Mouse (Mus musculus): ENCODE measurements at regions not wholly inside any gene's neighbourhood (a gene's known extent, or its start where the extent isn't known, plus 50 kb on each side); places are given as distances from the start of the nearest gene placed in this dataset.

GRCm38 (mm10) chr9:116365016-116365685 lies 190.0 kb upstream of the Tgfbr2 start:
- DNase-seq: no peak

- no peak for DNase-seq
Observed at GRCm38 (mm10) chr9:116361092-116361491, 185.9 kb upstream of the Tgfbr2 start.

GRCm38 (mm10) chr9:116354056-116354732 lies 179.0 kb upstream of the Tgfbr2 start:
- DNase-seq: no peak

DNA sequence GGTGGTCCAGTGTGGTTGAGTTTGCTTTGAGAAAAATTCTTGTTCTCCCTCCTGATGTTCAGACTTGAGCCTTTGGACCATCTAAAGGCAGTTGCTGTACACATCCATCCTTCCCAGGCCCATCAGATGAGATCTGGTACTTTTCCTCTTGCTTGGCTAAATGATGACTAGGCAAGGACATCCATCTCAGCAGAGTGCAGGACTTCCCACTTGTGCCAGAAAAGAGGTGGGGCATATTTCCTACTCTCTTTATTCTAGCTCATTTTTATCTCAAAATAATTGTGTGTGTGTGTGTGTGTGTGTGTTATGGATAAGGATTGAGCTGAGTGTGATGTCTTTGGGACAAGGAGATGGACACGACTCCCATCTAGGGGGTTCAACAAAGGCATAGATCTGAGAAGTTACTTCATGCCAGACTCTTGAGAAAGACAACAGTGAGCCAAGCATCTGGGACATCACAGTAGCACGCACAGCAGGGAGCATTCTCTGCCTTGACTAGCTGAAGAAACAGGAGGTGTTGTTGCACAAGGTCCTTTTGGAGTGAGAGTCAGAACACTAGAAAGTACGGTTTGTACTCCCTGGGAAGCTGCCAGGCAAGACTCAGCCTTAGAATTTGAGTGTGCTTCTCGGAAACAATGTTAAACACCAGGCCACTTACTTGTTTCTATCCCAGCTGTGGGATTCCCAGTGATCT lies 177.8 kb upstream of the Tgfbr2 start:
- no peak for DNase-seq

GRCm38 (mm10) chr9:116350804-116351547 lies 175.8 kb upstream of the Tgfbr2 start:
- DNase-seq: peak; percentile 62 to 85

GRCm38 (mm10) chr9:116347021-116347420 lies 171.9 kb upstream of the Tgfbr2 start:
- DNase-seq: no peak

GRCm38 (mm10) chr9:116346495-116346894 lies 171.3 kb upstream of the Tgfbr2 start:
- DNase-seq: no peak

GRCm38 (mm10) chr9:116343086-116343481 lies 167.9 kb upstream of the Tgfbr2 start:
- DNase-seq: no peak

GRCm38 (mm10) chr9:116342446-116343085 lies 167.4 kb upstream of the Tgfbr2 start:
- DNase-seq: peak in 1 of 2 experiments; percentile 16

- no peak for DNase-seq
Observed at GRCm38 (mm10) chr9:116342009-116342408, 166.8 kb upstream of the Tgfbr2 start.

DNA sequence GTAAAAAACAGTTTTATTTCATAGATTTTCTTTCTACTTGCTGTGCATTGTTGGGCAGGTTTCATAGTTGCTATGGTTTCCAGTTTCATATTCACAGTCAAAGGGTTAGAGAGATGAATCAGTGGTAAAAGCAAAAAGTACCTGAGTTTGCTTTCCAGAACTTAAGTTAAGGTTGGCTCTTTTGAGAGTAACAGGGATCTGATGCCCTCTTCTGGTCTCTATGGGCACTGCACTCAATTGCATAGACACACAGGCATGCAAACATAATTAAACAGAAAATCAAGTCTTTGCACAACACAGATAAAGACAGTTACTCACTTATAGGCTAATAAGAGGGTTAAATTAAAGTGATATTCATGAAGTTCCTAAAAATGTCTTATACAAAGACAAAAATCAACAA lies 165.8 kb upstream of the Tgfbr2 start:
- DNase-seq: peak in 1 of 2 experiments; percentile 50

- no peak for DNase-seq
Observed at GRCm38 (mm10) chr9:116338729-116339100, 163.6 kb upstream of the Tgfbr2 start.

DNA sequence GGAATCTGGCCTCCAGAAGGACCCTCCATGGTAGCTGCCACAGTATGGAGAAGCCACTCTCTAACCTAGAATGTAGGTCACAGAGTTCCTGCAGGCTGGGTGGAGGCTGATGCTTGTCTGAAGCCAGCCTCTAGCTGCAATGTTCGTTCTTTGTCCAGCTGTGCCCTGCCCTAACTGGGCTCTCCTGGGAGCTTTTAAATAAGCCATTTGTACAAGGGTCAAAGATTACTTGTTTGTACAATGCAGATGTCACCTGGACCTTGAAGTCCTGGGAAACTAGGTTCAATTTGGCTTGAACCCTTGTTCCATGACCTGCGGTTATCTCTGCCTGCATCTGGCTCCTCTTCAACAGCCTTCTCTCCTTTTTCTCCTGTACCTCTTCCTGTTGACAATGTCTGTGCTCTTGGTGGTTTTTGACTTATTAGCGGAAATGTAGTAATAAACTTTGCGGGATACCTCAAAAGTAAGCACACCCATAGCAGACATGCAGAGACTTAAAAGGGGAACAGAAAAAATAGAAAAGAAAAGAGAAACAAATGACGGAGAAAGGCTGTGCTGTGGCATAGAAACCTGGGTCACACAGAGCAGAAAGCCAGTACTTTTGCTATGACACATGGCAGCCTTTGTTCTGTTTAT lies 163.1 kb upstream of the Tgfbr2 start:
- DNase-seq: peak; percentile 34 to 69

- no peak for DNase-seq
Observed at GRCm38 (mm10) chr9:116337446-116338010, 162.4 kb upstream of the Tgfbr2 start.

GRCm38 (mm10) chr9:116335561-116336478 lies 160.7 kb upstream of the Tgfbr2 start:
- DNase-seq: peak in 1 of 2 experiments; percentile 26

- DNase-seq: no peak
Observed at GRCm38 (mm10) chr9:116333956-116334463, 158.8 kb upstream of the Tgfbr2 start.

DNA sequence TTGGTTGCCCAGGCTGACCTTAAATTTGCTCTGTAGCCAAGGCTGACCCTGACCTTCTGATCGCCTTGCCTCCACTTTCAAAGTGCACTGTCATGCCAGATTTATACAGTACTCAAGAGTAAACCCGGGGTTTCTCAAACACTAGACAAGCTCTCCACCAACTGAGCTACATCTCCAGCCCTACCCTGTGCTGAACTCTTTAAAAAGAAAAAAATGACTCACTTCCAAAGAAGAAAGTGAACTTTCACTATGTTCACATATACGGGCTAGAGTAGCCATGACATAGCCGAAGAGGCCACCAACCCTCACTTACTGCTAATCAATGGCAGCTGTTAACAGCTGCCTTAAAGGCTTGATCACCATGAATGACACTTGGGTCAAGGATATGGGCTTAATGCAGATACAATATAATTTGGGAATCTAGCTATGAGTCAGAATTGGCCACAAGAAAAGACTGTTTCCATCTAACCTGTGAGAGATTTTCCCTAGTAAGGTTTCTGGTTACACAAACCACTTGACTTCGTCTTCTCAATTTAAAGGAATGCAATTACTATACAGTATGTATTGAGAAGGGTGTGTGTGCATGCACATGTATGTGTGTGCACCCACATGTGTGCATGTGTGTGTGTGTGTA lies 157.4 kb upstream of the Tgfbr2 start:
- DNase-seq: no peak

GRCm38 (mm10) chr9:116331406-116331805 lies 156.2 kb upstream of the Tgfbr2 start:
- no peak for DNase-seq

DNA sequence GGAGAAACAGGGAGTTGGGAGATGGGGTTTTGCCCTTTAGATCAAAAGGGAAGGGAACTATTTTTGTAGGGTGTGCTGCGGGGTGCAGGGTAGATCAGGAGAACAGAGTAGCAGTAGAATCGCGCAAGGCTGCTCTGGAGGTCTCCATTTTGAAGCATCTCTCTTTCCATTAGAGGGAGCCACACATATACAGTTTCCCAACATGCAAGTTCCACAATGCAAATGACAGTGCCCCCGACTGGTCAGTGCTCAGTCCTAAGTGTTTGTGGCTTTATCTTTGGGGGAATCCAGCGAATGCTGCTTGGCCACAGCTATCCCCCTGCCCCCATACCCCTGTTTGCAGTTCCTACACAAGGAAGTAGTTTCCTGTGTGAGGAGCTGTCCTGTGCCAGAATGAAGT lies 155.6 kb upstream of the Tgfbr2 start:
- no peak for DNase-seq

DNA sequence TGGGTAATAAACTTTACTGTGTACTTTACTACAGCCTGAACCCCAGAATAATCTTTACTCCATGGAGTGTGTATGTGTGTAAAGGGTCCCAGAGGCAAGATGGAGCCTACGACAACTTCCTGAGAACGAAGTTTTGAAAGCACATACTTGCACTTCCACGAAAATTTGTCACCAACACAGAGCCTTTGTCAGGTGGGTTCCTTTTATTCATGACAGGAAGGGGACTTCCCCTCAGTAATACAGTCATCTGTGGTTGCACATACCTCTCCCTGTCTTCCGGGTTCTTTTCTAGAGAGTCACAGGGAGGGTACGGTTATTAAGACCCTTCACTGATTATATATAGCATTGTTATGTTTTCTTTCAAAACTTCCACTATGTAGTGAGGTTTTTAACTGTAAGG lies 154.0 kb upstream of the Tgfbr2 start:
- DNase-seq: no peak
